Mouse (Mus musculus): ENCODE data around the gene Rab7.

DNA sequence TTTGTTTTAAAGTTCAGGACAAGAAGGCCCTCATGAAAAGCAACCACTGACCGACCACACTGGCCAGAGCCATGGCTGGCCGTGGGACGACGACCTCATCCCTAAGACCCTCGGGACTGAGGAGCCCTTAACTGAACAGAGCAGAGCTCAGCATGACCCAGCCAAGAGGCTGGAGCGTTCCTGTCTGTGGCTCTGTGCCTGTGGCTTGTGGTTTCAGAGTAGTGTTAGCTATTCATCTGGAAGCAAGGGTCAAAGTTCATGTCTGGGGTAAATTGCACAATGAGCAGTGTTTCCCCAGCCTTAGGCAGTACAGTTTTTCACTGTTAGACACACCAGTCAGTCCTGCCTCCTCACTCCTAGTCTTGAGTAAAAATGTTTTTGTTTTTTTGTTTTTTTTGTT, 52.3 kb downstream of the Rab7 start:
- TF ChIP-seq EP300 (IDR thresholded peaks at IDR 0.05) (no peak), CTCF (IDR thresholded peaks at IDR 0.05) (no peak)
